Mouse (Mus musculus): ENCODE data around the gene Snupn. TPM values are rescaled to one million over a fixed set of nuclear protein-coding genes. Genes with fewer than 3 reads are reported as not detected.
"Not testable (repeated sequence)": the region's sequence is repeated elsewhere in the genome, so short reads cannot be mapped to it uniquely, and the experiment has no call there.

Gene Snupn
- total RNA-seq, 2 experiments from 2014 or later: 17.6 to 17.7 TPM

DNA sequence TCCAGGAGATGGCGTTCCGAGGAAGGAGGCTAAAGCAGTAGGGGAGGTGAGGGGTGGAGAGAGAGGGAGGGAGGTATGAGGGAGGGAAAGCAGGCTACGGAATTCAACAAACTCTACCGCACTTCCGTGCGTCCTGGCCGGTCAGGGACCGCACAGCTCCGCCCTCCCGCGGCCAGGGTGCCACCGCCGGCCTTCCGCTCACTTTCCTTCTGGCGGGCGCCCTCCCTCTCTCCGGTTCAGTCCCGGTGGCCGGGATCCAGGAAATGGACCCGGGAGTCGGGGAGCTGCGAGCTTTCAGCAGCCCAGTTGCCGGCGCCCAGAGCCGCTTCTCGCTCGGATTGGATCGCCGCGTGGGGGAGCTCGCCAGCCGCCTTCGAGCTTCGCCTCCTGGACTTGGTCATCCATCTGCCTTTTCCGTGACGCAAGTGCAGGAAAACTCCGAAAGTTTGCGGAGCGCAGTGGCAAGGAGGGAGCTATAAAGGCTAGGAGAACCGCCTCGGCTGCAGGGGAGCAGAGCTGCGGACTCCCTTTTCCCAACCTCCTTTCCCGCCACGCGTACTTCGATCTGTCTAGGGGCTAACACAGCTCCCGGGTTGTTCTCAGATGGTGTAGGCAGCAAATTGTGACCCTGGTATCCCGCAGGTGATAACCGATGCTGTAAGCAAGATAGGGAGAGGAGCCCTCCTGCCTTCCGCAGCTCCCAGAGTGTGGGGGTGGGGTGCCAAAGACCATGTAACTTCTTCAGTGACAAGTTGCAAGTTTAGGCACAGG lies 22.5 kb upstream of the Snupn start, which contains the start of gene Snx33:
Snx33 (minus strand) TSS at position 331 of the 771 bp plus-strand sequence.
- peak; percentile 82 to 89 for DNase-seq (ENCODE audit: low spot score in 2 of 2)
- intact Hi-C loops (cut with DNase I): no loop called here

DNA sequence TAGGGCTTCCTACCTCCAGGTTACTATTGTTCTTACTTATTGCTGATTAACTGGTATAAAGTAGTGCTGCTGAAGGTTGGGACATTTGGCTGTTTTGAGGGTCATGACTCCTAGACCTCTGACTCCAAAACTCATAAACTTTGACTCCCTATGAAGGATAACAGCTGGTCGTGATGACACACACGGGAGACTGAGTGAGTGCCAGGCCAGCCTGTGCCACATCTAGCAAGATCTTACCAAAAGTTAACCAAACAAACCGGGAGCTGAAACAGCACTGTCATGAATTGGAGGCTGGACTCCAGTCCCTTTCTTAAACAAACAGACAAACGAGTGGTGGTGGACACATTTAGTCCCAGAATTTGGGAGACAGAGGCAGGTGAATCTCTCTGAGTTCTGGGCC lies 21.2 kb upstream of the Snupn start:
- intact Hi-C loops (cut with DNase I): no loop called here
- DNase-seq (ENCODE audit: low spot score in 2 of 2): no peak

DNA sequence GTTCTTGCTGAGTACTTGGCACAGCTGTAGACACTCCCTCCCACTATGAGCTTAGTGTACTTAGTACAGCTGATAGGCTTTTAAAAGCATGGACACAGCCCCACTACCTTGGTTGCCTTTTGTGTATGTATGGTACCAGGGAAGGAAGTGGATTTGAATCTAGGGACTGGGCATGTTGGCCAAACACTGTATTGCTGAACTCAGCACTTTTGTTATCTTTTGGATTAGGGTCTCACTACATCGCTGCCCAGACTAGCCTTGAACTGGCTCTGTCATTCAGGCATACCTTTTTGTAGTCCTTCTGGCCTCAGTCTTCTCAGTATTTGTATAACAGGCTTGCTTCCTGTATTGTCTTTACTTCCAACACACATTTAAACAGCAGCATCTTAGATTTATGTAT lies 20.1 kb upstream of the Snupn start:
- intact Hi-C loops (cut with DNase I): no loop called here
- DNase-seq (ENCODE audit: low spot score in 2 of 2): no peak

DNA sequence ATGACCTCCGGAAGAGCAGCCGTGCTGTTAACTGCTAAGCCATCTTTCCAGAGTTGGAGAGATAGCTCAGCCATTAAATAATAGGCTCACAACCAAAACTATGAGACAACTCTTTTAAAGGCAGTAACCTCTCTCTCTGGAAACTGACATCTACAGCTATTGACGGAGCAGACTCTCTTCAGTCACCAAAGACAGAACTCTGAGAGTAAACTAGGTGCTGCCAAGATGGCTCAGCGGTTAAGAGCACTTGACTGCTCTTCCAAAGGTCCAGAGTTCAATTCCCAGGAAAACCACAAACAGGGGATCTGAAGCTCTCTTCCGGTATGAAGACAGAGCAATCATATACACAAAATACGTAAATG lies 13.8 kb upstream of the Snupn start:
- intact Hi-C loops (cut with DNase I): loop anchor here (5.0 kb wide), 3 partner anchors 40 to 195 kb away; partner anchors contain the start of genes Man2c1 and Sin3a
- DNase-seq (ENCODE audit: low spot score in 2 of 2): no peak

DNA sequence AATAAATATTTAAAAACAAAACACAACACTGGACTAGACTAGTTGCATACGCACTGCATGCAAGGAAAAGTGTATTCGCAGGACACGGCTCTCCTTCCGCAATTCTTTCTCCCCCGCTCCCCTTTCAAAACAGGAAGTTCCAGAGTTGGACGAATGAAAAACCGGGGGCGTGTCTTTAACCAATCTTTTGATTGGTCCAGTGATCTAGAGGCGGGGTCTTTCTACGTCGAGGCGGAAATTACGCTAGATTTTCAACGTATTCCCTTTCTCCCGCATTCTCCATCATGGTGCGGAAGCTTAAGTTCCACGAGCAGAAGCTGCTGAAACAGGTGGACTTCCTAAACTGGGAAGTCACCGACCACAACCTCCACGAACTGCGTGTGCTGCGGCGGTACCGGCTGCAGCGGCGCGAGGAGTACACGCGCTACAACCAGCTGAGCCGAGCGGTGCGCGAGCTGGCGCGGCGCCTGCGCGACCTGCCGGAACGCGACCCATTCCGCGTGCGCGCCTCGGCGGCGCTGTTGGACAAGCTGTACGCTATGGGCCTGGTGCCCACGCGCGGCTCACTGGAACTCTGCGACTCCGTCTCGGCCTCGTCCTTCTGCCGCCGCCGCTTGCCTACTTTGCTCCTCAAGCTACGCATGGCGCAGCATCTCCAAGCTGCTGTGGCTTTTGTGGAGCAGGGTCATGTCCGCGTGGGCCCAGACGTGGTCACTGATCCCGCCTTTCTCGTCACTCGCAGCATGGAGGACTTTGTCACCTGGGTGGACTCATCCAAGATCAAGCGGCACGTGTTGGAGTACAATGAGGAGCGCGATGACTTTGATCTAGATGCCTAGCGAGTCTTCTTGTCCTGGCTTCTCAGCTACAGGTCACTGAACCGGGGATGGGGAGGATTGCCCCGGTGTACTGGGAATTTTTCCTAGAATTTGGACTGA lies 13.2 kb upstream of the Snupn start, which contains the start of gene Imp3:
Imp3 (plus strand) TSS at position 253 of the 938 bp plus-strand sequence.
- peak; percentile 90 to 97 for DNase-seq (ENCODE audit: low spot score in 2 of 2)
- intact Hi-C loops (cut with DNase I): loop anchor here (5.0 kb wide), 3 partner anchors 40 to 195 kb away; partner anchors contain the start of genes Man2c1 and Sin3a

DNA sequence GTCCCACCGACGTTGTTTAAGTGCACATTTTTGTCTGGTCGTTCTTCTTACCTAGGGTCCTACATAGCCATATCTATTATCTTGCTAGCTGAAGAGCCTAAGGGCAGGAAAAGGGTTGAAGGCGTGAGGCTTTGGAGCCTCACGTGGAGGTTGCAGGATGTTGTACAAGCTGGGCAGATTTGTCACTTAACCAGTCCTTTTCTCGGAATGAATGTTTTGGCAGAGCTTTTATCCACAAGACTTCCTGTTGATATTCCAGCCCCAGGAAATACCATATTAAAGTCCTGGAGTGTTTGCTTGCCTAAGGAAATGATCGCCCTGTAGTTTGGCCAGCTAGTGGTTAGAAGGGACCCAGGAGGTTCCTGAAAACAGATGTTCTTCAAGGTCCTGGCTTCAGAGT lies 12.3 kb upstream of the Snupn start:
- intact Hi-C loops (cut with DNase I): loop anchor here (5.0 kb wide), 3 partner anchors 41 to 194 kb away; partner anchors contain the start of genes Man2c1 and Sin3a
- DNase-seq (ENCODE audit: low spot score in 2 of 2): no peak

DNA sequence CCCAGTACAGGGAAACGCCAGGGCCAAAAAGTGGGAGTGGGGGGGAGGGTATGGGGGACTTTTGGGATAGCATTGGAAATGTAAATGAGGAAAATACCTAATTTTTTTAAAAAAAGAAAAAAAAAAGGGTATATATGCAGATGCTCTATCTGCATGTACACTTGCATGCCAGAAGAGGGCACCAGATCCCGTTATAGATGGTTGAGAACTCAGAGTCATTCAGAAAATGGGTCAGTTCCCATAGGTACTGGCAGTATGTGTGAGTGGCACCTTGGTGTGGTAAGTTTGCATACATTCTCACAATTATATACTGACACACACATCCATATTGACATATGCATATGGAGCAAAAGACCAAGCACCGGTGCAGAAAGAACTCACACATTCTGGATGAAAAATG lies 3.2 kb upstream of the Snupn start:
- DNase-seq (ENCODE audit: low spot score in 2 of 2): peak; percentile 45 to 63
- intact Hi-C loops (cut with DNase I): loop anchor here (5.0 kb wide), 1 partner anchor 55 kb away; no protein-coding TSS in a partner anchor

DNA sequence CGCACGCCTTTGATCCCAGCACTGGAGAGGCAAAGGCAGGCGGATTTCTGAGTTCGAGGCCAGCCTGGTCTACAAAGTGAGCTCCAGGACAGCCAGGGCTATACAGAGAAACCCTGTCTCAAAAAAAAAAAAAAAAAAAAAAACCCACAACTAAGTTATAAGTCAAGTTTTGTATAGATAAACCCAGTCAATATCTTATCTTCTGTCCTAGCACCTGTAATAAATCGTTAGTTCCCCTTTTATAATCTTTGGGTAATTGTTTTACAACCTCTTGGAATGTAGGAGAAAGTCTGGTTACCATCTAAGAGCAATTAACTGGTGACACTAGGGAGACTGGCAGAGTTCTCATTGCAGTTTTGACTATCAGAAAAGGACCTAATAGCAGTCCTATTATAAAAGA lies 2.0 kb upstream of the Snupn start:
- intact Hi-C loops (cut with DNase I): loop anchor here (5.0 kb wide), 1 partner anchor 56 kb away; no protein-coding TSS in a partner anchor
- not testable (repeated sequence) for DNase-seq (ENCODE audit: low spot score in 2 of 2)

DNA sequence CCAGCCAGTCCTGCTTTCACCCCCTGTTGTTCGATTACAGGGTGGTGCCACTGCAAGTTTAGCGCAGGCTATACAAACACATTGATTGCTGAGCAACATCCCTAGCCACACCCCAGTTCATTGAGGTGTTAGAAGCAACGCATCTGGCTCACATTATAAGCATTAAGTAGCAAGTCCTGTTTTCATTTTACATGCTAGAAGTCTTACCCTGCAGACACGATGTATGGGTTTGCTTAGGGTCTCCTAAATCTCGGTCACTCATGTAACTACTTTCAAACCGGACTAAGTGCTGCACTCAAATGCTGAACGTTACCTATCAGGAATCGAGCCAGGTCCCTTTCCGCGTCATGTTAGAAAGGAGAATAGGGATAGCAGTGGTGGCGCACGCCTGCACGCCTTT lies 911 bp upstream of the Snupn start:
- DNase-seq (ENCODE audit: low spot score in 2 of 2): no peak
- intact Hi-C loops (cut with DNase I): loop anchor here (2.0 to 5.0 kb wide), 4 partner anchors 45 to 181 kb away; partner anchors contain the start of genes Man2c1 and Ptpn9

DNA sequence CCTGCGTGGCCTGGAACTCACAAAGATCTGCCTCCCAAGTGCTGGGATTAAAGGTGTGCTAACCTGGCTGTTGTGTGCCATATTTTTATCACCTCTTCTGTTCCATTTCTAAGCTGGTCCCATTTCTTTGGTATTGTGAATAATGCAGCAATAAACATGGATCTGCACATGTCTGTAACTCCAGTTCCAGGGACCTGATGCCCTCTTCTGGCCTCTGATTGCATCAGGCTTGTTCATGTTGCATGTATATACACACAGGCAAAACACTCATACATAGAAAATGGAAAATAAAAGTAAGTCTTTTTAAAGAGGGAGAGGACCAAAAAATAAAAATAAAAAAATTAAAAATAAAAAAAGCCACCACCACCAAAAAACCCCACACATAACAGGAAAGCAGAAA lies 2.9 kb downstream of the Snupn start:
- no peak for DNase-seq (ENCODE audit: low spot score in 2 of 2)
- intact Hi-C loops (cut with DNase I): loop anchor here (5.0 kb wide), 1 partner anchor 84 kb away; no protein-coding TSS in a partner anchor

DNA sequence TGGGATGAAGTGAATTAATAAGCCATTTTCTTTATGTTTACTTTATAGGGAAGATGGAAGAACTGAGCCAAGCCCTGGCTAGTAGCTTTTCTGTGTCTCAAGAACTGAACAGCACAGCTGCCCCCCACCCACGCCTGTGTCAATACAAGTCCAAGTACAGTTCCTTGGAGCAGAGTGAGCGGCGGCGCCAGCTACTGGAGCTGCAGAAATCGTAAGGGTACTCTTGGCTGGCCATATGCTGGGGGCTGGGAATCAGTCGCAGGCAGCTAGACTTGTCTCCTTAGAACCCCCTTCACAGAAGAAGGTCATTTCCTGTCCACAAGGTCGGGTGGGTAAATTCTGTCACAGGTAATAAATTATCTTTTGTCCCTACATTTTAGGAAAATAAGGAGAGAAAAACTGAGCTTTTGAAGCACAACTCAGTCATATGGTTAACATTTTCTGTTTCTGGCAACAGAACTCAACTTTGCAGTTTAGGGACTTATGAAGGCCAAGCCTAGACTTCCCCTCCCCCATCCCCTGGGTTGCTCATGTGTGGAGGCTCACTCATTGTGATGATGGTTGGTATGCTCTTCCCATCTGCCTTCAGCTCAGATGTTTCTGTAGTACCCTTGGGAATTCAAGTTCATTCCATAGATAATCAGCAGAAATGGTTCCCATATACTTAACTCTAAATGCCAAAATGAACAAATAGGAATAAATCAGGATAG lies 6.4 kb downstream of the Snupn start:
- DNase-seq (ENCODE audit: low spot score in 2 of 2): no peak
- intact Hi-C loops (cut with DNase I): no loop called here

DNA sequence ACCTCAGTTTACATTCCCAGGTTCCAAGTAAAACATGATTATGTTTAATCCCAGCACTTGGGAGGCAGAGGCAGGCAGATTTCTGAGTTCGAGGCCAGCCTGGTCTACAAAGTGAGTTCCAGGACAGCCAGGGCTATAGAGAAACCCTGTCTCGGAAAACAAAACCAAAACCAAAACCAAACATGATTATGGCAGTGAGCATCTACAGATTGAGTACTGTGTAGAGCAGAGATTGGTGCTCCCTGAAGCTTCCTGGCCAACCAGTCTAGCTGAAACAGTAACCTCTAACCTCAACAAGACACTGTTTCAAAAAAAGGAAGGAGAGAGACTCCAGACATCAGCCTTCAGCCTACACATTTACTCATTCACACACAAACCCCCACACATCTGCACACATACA lies 8.0 kb downstream of the Snupn start:
- intact Hi-C loops (cut with DNase I): no loop called here
- no peak for DNase-seq (ENCODE audit: low spot score in 2 of 2)

DNA sequence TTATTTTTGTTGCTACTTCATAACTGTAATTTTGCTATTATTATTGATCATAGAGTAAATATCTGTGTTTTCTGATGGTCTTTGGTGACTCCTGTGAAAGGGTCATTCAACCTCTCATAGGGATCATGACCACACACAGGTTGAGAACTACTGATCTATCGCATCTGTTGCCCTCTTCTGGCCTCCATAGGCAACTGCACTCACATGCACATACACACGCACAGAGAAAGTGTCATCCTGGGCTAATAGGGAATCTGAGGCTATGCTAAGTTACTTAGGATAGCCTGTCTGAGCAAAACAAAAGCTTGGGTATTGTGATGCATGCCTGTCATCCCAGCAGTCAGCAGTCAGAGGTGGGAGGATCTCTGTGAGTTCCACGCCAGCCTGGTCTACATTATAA lies 10.9 kb downstream of the Snupn start:
- intact Hi-C loops (cut with DNase I): loop anchor here (5.0 kb wide), 1 partner anchor 71 kb away; no protein-coding TSS in a partner anchor
- no peak for DNase-seq (ENCODE audit: low spot score in 2 of 2)

DNA sequence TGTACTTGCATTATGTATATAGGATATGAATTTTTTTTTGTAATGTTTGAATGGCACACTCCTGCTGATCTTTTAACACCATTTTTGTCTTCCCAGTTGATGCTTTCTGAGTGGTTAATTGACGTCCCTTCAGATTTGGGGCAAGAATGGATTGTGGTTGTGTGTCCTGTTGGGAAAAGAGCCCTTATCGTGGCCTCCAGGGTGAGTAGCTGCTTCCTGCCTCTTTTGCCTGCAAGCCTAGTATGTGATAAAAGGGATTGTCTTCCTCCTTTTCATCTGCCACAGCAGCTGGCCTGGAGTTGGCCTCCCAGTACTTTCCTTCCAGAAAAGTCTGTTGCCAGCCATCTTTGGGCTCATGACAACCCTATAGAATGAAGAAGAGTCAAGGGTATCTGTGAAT lies 19.5 kb downstream of the Snupn start:
- intact Hi-C loops (cut with DNase I): no loop called here
- no peak for DNase-seq (ENCODE audit: low spot score in 2 of 2)

DNA sequence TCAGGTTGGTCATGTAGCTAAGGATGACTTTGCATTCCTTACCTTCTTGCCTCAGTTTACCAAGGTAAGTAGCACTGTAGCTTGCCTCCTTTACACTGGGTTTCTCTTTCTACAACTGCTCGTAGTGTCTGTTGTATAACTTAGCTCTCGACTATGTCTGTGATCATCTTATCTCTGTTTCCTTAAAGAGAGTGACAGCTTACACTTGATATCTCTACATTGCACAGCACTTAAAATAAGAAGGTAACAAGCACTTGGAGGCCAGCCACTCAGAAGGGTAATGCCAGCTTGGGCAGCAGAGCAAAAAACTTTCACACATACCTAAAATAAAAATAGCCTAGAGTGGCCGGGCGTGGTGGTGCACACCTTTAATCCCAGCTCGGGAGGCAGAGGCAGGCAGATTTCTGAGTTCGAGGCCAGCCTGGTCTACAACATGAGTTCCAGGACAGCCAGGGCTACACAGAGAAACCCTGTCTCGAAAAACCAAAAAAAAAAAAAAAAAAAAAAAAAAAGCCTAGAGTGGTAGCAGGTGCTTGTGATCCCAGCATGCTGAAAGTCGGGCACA lies 23.4 kb downstream of the Snupn start:
- DNase-seq (ENCODE audit: low spot score in 2 of 2): no peak
- intact Hi-C loops (cut with DNase I): no loop called here

DNA sequence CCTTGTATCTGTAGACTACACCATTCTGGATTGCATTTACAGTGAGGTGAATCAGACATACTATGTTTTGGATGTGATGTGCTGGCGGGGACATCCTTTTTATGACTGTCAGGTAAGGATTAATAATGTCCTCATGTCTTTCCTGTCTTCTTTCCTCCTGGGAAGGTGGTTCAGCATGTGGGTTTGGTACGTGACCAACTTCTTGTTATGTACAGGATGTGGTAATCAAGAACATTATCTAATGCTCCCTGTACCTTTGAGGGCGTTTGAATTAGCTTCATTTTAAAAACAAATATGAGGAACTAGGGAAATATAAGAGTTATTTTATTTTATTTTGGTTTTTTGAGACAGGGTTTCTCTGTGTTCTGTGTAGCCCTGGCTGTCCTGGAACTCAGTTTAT lies 24.5 kb downstream of the Snupn start:
- intact Hi-C loops (cut with DNase I): no loop called here
- no peak for DNase-seq (ENCODE audit: low spot score in 2 of 2)

DNA sequence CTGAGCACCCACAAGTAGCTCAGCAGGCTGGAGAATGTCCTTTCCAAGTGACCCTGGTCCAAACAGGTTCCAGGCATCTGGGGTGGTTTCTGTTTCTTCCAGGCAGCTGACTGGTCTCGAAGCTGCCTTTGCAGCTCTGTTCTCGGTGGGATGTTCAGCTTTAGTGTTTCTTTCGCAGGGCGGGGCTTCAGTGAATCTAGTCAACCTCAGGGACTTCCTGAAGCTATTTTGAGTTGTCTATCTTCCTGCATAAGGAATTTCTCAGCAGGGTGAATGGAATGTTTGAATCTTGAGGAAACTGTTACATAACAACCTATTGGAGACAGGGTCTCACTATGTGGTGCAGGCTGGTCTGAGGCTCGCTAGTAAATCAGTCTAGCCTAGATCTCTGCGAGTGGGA lies 29.5 kb downstream of the Snupn start:
- DNase-seq (ENCODE audit: low spot score in 2 of 2): no peak
- intact Hi-C loops (cut with DNase I): no loop called here

DNA sequence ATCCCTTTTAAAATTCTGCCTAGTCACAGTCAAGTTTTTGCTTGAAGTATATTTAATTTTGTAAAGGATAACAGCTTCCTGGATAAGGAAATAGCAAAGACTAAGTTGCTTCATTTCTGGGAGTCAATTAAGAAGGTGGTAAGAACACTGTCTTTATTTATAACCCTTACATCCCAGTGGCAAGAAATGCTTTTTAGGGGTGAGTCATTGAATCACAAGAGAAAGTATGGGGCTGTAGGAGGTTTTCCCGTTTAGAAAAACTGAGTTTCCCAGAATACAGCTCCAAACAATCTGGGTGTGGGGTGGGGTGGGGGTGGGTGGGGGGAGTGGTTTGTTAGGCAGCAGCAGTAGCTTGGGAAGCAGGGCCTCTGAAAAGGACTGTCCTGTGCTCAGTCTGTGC lies 30.8 kb downstream of the Snupn start:
- intact Hi-C loops (cut with DNase I): no loop called here
- DNase-seq (ENCODE audit: low spot score in 2 of 2): peak in 1 of 2 experiments; percentile 73

All from left cerebral cortex, postnatal 25 days (tissue).